Mouse (Mus musculus): ENCODE measurements around the gene Slc5a8.

Slc5a8 gene

GRCm38 (mm10) chr10:88885632-88886090 lies at the start of gene Slc5a8:
Gene Slc5a8, plus strand, starts transcription at chr10:88885992.
- no peak for DNase-seq

GRCm38 (mm10) chr10:88848876-88849476 lies 36.8 kb upstream of the Slc5a8 start:
- DNase-seq = no peak

- no peak for DNase-seq
Measured at GRCm38 (mm10) chr10:88849976-88850375, 35.8 kb upstream of the Slc5a8 start.

DNA sequence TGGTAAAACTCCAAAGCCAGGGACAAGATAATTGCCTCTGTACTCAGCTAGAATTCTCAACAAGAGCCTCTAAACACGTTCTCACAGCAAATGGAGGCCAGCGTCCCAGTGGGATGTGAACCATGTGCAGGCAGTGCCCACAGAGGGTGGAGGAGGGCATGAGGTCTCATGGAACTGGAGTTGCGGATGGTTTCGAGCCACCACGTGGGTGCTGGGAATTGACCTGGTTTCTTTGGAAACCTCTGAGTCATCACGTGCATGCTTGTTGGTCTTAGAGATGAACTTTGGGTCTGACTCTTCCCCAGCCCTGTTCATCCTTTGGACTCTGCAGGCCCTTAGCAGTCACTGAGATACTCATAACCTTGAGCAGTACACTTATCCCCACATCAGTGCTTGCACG lies 32.5 kb upstream of the Slc5a8 start:
- DNase-seq = no peak

DNA sequence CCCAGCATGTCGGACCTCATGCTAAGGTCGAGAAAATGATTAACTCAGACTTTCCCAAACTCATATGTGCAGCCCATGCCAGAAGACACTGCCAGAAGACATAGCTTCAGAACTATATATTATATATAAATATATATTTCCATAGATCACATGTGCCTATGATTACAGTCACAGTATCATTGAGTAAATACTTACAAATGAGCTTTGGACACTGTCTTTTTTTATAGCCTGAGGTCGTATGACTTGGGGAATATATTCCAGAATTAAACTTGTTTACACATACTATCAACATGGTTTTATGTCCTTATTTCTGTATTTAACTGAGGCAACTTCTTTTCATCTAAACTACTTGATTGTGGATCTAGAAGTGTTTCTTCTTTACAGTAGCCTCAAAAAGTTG lies 24.9 kb upstream of the Slc5a8 start:
- no peak for DNase-seq

DNA sequence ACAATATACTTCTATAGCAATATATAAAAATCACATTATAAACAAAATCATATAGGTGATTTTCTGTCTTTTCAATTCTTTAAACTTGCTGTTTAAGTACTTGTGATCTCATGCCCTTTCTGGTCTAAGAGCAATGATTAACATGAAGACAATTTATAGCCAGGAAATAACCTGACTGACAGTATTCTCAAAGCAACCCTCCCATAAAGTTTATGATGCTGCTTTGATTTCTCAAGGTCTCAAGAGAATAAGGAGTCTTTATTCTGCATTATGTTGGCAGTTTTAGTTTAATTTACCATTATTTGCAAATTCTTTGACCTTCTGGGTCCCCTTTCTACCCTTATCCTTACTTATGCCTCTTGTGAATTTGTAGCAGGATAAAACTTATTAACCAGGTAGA lies 24.4 kb upstream of the Slc5a8 start:
- no peak for DNase-seq

- no peak for DNase-seq
Measured at GRCm38 (mm10) chr10:88862293-88862692, 23.5 kb upstream of the Slc5a8 start.

- no peak for DNase-seq
Measured at GRCm38 (mm10) chr10:88866017-88866416, 19.8 kb upstream of the Slc5a8 start.

GRCm38 (mm10) chr10:88874870-88875269 lies 10.9 kb upstream of the Slc5a8 start:
- no peak for DNase-seq

DNA sequence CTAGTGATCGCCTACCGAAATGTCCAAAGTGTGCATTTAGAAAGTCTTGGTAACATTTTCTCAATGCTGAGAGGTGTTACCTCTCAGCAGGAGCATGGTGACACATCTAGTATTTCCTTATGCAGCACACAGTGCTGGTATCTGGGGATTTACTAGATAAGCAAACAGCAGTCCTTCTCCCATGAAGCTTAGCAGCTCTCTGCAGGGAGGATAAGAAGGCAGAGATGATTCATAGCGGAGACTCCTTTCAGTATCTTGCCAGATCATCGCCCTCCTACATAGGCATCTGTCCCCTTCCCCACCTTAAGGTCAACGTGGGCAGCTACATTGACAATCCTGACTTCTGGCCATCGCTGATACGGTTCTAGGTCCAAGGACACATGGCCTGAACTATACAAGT lies 8.4 kb upstream of the Slc5a8 start:
- no peak for DNase-seq

- DNase-seq = no peak
Measured at GRCm38 (mm10) chr10:88883721-88884120, 2.1 kb upstream of the Slc5a8 start.

GRCm38 (mm10) chr10:88884836-88885235 lies 956 bp upstream of the Slc5a8 start:
- no peak for DNase-seq

GRCm38 (mm10) chr10:88886114-88886513 lies 322 bp downstream of the Slc5a8 start:
- no peak for DNase-seq

DNA sequence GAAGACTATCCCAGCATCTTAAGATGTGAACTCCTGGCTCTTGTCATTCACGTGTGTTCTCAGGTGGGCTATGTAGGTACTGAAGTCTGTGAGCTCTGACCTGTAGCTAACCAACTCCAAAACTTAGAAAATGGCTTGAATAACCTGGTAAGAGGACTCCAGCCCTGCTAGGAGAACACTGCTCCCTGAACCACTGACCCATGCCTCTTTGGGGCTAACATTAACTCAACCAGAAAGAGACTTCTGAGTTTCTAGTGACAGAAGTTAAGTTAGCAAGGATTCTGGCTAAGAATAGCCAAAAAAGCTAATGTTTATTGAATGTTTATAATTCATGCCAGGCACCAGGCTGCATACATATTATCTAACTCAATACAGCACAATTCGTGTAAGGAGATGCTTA lies 2.6 kb downstream of the Slc5a8 start:
- no peak for DNase-seq

- no peak for DNase-seq
Measured at GRCm38 (mm10) chr10:88891410-88891809, 5.6 kb downstream of the Slc5a8 start.

DNA sequence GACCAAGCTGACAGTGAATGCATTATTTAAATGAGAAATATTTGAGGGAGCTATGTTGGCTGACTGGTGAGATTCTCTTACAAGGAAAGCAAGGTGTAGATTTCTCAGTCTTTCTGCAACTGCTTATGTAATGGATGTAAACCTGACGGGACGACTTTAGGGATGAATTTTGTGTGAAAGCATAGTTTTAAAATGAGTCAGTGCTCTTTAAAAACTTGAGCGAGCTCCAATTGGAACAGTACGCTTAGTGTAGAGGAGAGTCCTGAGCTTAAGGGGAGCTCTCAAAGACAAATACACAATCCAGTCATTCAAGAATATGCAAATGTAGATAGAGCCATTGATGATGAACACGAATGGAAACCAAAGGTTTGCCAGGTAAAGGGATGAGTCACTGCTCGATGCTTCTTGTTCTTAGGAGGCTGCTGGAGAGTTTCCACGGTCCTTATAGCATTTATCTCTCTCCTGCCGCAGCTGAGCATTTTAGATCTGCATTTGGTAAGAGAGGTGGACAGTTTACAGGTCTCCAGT lies 6.8 kb downstream of the Slc5a8 start:
- no peak for DNase-seq

GRCm38 (mm10) chr10:88897032-88897431 lies 11.2 kb downstream of the Slc5a8 start:
- no peak for DNase-seq

GRCm38 (mm10) chr10:88949649-88950296 lies 64.0 kb downstream of the Slc5a8 start:
- DNase-seq = no peak

GRCm38 (mm10) chr10:88950297-88950653 lies 64.5 kb downstream of the Slc5a8 start:
- DNase-seq = no peak

DNA sequence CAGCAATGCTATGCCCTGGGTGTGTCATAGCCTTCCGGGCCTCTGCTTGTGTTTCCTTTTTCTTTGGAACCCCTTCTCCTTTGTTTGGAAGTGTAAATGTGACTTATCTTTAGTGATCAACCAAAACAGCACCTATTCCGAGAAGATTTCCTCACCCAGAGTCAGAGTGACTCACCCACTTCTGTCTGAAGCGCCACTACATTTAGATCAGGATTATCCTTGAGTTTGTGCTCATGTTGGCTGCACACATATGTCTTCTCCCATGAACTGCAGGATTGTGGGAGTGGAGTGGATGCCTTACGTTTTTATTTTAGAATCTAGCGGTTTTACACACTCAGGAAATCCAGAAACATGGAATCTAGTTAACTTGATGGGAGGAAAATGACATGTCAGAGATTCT lies 75.0 kb downstream of the Slc5a8 start:
- DNase-seq = no peak

- no peak for DNase-seq
Measured at GRCm38 (mm10) chr10:88968586-88968985, 82.8 kb downstream of the Slc5a8 start.

DNA sequence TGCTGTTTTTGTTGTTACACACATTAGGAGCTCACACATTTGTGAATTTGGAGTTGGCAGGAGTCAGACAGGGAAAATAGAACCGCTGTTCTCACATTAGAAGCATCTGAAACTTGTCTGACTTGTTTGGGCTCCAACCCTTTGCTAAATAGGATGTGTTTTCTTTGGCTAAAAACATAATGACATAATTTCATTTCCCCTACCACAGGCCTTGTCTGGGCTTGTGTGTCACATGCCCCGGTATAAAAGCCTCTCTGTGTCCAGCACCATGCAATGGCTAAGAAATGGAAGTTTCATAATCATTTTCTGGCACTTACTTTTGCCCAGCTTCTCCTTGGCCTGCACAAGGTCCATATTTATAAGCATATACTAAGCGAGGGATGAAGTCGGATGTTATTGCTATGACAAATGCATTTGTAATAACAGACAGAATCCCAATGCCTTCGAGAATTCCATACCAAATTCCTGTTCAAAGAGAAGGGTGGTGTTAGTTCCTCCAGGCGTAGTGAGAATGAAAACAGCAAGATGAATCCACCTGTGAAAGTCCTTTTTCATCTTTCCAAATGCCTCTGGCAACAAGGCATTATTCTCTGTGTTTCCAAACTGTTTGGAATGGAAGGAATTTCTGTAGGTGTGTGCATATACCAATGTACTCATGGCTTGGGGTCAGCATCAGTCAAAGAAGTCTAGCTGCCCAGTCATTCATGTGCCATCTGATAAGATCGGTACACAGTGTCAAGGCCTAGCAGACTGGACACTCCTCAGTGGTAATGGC lies 85.3 kb downstream of the Slc5a8 start:
- DNase-seq = no peak

GRCm38 (mm10) chr10:88978932-88979331 lies 93.1 kb downstream of the Slc5a8 start:
- no peak for DNase-seq

Measured in thymus, postnatal 14 days (tissue).